Mouse (Mus musculus) urinary bladder, postnatal 36 days (tissue): Measurements from ENCODE around the gene Rap1gds1.

Experiments
- DNase-seq, 2 experiments: peaks; one replicate each; pipeline ENCODE4 v3.0.0; 2022; ENCODE audit warnings: low spot score in 2 of 2, mixed read lengths in 1 of 2

Rap1gds1 gene

GRCm38 (mm10) chr3:138880999-138881724 is 193.8 kb downstream of the Rap1gds1 start:
- DNase-seq = no peak

- DNase-seq = no peak
Measured at GRCm38 (mm10) chr3:138877741-138878140, 197.3 kb downstream of the Rap1gds1 start.

- no peak for DNase-seq
Measured at GRCm38 (mm10) chr3:138876931-138877361, 198.1 kb downstream of the Rap1gds1 start.

- DNase-seq = no peak
Measured at GRCm38 (mm10) chr3:138876418-138876817, 198.6 kb downstream of the Rap1gds1 start.

GRCm38 (mm10) chr3:138875936-138876335 is 199.1 kb downstream of the Rap1gds1 start:
- DNase-seq = no peak
